Mouse (Mus musculus): ENCODE results near the gene Ltbp1.

Ltbp1 gene

GRCm38 (mm10) chr17:75056631-75057030 lies 51.3 kb downstream of the Ltbp1 start:
- DNase-seq (ENCODE audit: low spot score in 2 of 2): no peak

DNA sequence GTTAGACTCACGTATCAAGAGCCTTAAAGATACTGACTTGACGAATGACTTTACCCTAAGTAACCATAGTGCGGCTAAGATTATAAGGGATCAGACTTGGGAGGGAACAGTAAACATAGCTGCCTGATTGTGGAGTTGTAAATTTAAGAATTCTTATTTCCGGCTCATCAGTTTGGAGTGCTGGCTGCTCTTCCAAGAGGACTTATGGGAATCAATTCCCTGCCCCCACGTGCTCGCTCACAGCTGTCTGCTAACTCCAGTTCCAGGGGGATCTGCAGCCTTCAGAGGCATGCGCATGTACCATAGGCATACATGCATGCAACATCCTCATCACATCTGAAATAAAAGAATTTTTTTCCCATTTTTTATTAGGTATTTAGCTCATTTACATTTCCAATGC lies 61.0 kb downstream of the Ltbp1 start:
- no peak for DNase-seq (ENCODE audit: low spot score in 2 of 2)

DNA sequence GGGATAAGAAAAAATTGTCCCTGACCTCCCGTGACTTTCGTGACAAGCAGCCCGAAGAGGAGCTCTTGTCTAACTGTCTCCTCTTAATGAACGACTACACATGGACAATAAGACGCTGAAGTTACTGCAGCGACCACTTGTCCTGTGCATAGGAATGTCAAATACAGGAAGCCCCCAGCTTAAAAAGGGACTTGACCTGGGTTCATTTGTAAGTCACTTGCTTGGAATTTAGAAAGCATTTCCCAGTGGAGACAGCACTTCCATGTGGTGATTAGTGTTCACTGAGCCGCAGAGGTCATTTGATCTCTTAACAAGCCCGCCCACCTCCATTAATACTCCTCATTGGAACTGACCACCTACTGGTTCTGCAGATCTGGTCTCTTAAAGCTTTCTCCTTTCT lies 61.9 kb downstream of the Ltbp1 start:
- DNase-seq (ENCODE audit: low spot score in 2 of 2): no peak

DNA sequence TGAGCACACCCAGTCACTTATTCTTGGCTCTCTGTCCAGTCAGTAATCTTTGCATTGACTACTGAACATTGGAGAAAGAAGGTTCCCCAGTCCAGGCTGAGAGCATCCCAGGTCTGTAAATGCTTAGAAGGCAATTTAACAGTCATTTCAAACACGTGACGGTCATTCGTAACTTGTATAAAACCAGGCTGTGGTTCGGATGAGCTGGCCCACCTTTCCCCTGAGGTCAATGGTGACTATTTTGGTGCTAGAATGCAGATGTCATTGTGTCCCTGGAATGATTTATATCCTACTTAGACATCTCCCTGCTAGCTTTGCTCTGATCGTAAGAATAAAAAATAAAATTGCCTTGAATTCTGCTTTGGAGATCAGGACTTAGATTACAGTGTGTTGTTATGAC lies 63.9 kb downstream of the Ltbp1 start:
- DNase-seq (ENCODE audit: low spot score in 2 of 2): no peak

GRCm38 (mm10) chr17:75071174-75071573 lies 65.8 kb downstream of the Ltbp1 start:
- no peak for DNase-seq (ENCODE audit: low spot score in 2 of 2)

- DNase-seq (ENCODE audit: low spot score in 2 of 2): no peak
Observed at GRCm38 (mm10) chr17:75071749-75072148, 66.4 kb downstream of the Ltbp1 start.

GRCm38 (mm10) chr17:75073887-75074286 lies 68.5 kb downstream of the Ltbp1 start:
- no peak for DNase-seq (ENCODE audit: low spot score in 2 of 2)

DNA sequence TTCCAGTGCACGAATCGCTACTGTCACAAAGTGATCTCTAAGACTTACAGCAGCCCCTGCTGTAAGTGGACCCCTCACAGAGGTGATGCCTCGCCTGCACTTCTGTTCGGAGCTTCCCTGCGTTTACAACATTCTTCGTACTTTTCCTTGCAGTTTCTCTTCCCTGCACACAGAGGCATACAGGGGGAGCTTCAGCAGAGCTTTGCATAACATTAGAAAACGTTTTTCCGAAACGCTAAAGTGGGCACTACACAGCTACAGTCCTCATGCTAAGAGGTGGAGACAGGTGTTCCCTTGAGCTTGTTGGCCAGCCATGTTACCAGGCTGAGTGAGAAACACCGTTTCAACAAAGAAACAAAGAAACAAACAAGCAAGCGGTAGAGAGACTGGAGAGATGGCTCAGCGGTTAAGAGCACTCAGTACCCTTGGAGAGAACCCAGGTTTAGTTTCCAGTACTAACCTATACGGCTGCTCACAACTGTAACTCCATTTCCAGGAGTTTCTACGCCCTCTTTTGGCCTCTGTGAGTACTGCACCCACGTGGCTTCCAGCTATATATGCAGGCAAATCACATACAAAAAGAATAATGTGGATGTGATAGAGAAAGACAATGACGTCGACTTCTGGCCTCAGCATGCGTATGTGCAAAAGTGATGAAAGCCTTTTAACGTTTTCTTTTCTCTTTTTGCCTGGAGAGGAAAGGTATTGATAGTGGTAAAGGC lies 69.8 kb downstream of the Ltbp1 start:
- peak in 1 of 2 experiments; percentile 45 for DNase-seq (ENCODE audit: low spot score in 2 of 2)

DNA sequence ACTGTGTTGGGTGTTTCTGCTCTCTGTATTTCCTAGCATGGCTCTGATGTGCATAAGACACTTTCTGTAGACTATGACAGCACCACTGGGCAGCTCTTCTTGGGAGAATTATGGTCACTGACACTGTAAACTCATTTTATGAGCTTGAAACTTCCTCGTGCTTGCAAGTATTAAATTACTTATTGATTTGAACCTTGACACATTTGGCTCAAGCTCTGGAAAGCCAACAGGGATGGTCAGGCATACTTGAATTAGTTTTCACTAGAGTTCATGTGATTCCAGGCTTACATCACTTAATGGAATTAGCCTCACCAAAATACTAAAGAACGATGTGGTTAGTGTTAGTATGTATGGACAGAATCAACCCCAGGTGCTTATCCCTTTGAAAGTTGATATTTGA lies 76.0 kb downstream of the Ltbp1 start:
- no peak for DNase-seq (ENCODE audit: low spot score in 2 of 2)

DNA sequence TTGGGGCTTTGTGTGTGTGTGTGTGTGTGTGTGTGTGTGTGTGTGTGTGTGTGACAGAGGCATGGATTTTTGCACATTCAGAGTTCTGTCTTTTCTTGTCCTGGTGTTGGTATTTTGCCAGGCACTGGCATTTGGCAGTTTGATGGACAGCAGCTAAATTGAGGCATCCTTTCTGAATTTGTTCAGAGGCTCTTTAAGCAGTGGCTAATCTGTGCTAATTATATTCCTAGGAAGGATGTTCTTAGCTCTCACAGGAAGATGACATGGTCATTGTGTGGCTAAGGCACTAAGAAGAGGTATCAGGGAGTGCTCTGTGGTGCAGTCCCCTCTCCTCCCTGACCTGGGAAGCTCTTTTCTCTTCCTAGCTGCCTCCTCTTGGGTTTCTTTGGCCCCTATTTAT lies 77.1 kb downstream of the Ltbp1 start:
- DNase-seq (ENCODE audit: low spot score in 2 of 2): no peak

GRCm38 (mm10) chr17:75087296-75087941 lies 82.1 kb downstream of the Ltbp1 start:
- DNase-seq (ENCODE audit: low spot score in 2 of 2): no peak

- no peak for DNase-seq (ENCODE audit: low spot score in 2 of 2)
Observed at GRCm38 (mm10) chr17:75088232-75088631, 82.9 kb downstream of the Ltbp1 start.

DNA sequence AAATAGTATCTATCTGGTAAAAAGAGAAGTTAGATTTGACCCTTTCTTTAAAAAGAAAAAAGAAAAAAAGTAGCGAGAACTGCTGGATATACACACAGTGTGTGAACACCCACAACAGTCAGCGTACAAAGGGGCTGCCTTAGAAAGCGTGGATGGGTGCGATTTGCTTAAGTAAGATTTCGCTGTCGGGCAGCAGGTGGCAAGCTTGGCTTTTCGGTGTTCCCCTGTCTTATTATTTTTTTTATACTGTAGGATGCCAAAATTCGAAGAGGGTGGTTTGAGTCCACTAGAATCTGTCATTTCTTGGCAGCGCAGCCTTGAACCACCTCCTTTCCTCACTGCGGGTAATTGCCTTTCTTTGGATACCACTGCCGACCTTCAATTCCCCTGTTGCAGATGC lies 83.4 kb downstream of the Ltbp1 start:
- DNase-seq (ENCODE audit: low spot score in 2 of 2): no peak

GRCm38 (mm10) chr17:75090556-75090955 lies 85.2 kb downstream of the Ltbp1 start:
- DNase-seq (ENCODE audit: low spot score in 2 of 2): no peak

DNA sequence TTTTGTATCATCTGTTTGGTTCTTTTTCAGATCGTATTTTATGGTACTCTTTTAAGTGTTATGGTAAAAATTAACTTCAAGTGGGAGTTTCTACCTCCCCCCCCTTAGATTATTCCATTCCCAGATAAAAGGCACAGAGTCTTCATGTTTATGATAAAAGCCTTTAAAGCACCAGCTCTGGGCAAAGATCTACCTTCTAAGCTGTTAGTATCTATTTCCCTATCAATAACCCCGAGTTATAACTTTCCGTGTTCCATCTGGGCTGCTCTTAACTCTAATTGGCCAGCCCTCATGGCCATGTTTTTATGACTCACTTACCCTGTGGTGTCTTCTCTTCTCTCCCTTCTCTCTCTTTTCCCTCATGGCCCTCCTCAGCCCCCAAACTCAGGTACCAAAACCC lies 88.2 kb downstream of the Ltbp1 start:
- no peak for DNase-seq (ENCODE audit: low spot score in 2 of 2)

DNA sequence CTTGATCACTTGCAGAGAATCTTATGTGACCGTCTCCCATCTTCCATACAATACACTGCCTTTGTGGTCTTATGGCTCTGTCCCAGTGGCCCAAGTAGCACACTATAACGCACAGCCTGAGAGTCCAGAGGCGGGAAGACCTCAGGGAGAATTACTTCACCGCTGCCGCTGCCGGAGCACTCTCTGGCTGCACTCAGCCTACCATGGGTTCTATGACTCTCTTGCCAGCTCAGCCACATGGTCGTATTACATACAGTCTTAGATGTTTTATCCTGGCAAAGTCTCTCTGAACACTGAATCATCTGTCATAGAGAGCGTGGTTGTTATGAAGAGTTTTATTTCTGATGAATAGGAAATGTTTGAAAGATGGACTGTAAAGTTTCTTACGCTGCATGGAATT lies 89.2 kb downstream of the Ltbp1 start:
- DNase-seq (ENCODE audit: low spot score in 2 of 2): no peak

- DNase-seq (ENCODE audit: low spot score in 2 of 2): no peak
Observed at GRCm38 (mm10) chr17:75096727-75097126, 91.4 kb downstream of the Ltbp1 start.

GRCm38 (mm10) chr17:75097367-75097766 lies 92.0 kb downstream of the Ltbp1 start:
- no peak for DNase-seq (ENCODE audit: low spot score in 2 of 2)

DNA sequence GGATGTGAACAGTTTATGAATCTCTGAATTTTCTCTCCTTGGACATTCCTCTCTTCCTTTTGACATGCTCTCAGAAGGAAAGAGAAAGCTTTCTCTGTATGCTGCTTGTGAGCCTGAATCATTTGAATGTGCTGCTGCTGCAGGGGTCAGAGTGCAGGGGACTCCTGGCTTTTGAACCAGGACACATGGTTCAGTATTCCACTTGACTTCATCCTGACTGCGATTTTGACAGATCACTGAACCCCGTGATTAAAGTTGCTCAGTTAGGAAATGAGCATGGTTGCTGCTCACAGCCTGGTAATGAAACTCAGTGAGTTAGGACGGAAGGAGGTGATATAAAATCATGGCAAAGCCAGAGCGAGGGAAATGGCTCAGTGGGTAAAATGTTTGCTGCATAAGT lies 95.8 kb downstream of the Ltbp1 start:
- no peak for DNase-seq (ENCODE audit: low spot score in 2 of 2)

- no peak for DNase-seq (ENCODE audit: low spot score in 2 of 2)
Observed at GRCm38 (mm10) chr17:75101994-75102393, 96.6 kb downstream of the Ltbp1 start.

- DNase-seq (ENCODE audit: low spot score in 2 of 2): no peak
Observed at GRCm38 (mm10) chr17:75107412-75107811, 102.0 kb downstream of the Ltbp1 start.

DNA sequence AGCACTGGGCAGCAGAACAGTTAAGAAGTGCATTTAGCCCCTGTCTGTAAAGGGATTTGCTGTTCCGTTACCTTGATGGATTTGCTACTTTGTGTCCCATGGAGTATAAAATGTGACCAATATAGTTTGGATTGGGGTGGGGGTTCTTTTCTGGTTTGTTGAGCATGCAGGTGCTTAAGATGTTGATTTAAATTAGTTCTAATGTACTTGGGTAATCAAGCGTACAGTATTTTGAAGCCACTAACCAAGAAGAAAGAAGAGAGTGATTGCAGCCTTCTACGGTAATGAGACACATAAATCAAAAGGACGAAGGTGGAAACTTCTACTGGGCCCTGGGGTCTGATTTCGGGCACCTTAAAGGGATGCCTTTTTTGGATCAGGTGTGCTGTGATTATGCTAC lies 102.5 kb downstream of the Ltbp1 start:
- no peak for DNase-seq (ENCODE audit: low spot score in 2 of 2)

GRCm38 (mm10) chr17:75109081-75109716 lies 103.8 kb downstream of the Ltbp1 start:
- DNase-seq (ENCODE audit: low spot score in 2 of 2): no peak
